Comparison of ENCODE assay signal across 17 mouse cellular contexts in the genomic region with DNA sequence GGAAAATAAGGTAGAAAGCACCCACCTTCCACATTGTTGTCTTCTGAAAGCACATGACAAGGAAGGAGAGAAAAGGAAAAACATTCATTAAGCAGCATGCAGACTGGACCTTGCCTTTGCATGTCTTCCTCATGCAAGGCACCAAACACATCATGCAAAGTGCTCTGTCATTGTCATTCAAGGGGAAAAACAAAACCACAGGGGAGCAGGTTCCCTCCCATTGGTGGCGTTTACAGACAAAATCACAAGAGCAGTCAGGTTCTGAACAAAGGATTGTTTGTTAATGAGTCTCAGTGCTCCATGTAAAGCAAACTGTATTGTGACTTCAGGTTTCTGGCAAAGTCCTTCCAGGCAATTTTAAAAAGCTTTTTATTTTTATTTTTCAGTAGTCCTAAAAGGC.
A peak's percentile ranks its signal among the peaks of the same experiment; 100 is the strongest.
DNase-seq lines count a peak whose midpoint lies in the region; ATAC-seq and TF ChIP-seq lines count a peak whose summit lies in the region.
"Had no signal": no experiment of that assay in that cellular context is flagged by ENCODE, and none has a peak within 500 bp of the region (broad histone marks: within the 10 kb centered on the region; RNA-seq: fewer than 3 reads in every experiment).

No protein-coding gene starts in this region.

- no peaks in the 10 kb centered on the region for H3K4me1 ChIP-seq in embryonic facial prominence, embryonic 14.5 days (ENCODE audit: control insufficient read depth, insufficient read depth, low read length)
- H3K4me1 ChIP-seq in embryonic facial prominence, embryonic 10.5 days, result 0 out of 2 replicates have a peak, but pooled peaks cover 4% of the 10 kb centered on the region
- H3K4me1 ChIP-seq in CH12.LX (ENCODE audit: control insufficient read depth in 1 of 2, insufficient read depth in 2 of 2), result no peaks in the 10 kb centered on the region
- peaks cover 5% of the 10 kb centered on the region for H3K4me1 ChIP-seq in midbrain, embryonic 13.5 days (replicated peaks)
- H3K4me1 ChIP-seq: heart, embryonic 15.5 days; limb, embryonic 12.5 days had no signal

- no peaks in the 10 kb centered on the region for H3K79me2 ChIP-seq in CH12.LX (replicated peaks; ENCODE audit: control insufficient read depth, extremely low read depth, insufficient read depth, poor library complexity, severe bottlenecking)

- no peak for TF ChIP-seq CTCF in CH12.LX (conservative IDR thresholded peaks at IDR 0.05 in 1 of 2, IDR thresholded peaks at IDR 0.05 in 1 of 2; ENCODE audit: low read depth in 2 of 2, low read length in 2 of 2)

- H3K9me3 ChIP-seq in embryonic facial prominence, embryonic 14.5 days (ENCODE audit: control insufficient read depth, low read length), result no peaks in the 10 kb centered on the region
- H3K9me3 ChIP-seq in embryonic facial prominence, embryonic 10.5 days, result no peaks in the 10 kb centered on the region
- peaks cover 39% of the 10 kb centered on the region for H3K9me3 ChIP-seq in CH12.LX (replicated peaks; ENCODE audit: low read length)
- H3K9me3 ChIP-seq in midbrain, embryonic 13.5 days, result no peaks in the 10 kb centered on the region
- H3K9me3 ChIP-seq: heart, embryonic 15.5 days; limb, embryonic 12.5 days had no signal

- dilution Hi-C loops in CH12.LX (cut with MboI; ENCODE audit: extremely low pct_ligation_motif_present, extremely low pct_unique_long_range_greater_than_20kb, low sequenced_read_pairs), result no loop called here

- no peak for TF ChIP-seq RAD21 in CH12.LX (IDR thresholded peaks at IDR 0.05; ENCODE audit: low read depth, low read length)

- no peaks in the 10 kb centered on the region for H3K36me3 ChIP-seq in embryonic facial prominence, embryonic 14.5 days (ENCODE audit: control insufficient read depth, insufficient read depth, low read length)
- H3K36me3 ChIP-seq in embryonic facial prominence, embryonic 10.5 days (replicated peaks), result no peaks in the 10 kb centered on the region
- no peaks in the 10 kb centered on the region for H3K36me3 ChIP-seq in CH12.LX (replicated peaks in 1 of 2; ENCODE audit: control insufficient read depth in 1 of 2, insufficient read depth in 1 of 2, low read length in 1 of 2)
- no peaks in the 10 kb centered on the region for H3K36me3 ChIP-seq in midbrain, embryonic 13.5 days
- H3K36me3 ChIP-seq: heart, embryonic 15.5 days; limb, embryonic 12.5 days had no signal

- peak; percentile 22; the same call in 1 of the 2 replicates for ATAC-seq in embryonic facial prominence, embryonic 14.5 days (ENCODE audit: low read depth)
- peak; percentile 66 for ATAC-seq in granulocyte monocyte progenitor cell, adult 5-6 weeks (replicated peaks; ENCODE audit: poor library complexity, severe bottlenecking)
- ATAC-seq in midbrain, embryonic 13.5 days, result peak; percentile 43; the same call in 1 of the 2 replicates
- ATAC-seq: Patski had no signal

- no peaks in the 10 kb centered on the region for H3K27me3 ChIP-seq in embryonic facial prominence, embryonic 14.5 days (replicated peaks; ENCODE audit: control insufficient read depth, insufficient read depth, low read length)
- no peaks in the 10 kb centered on the region for H3K27me3 ChIP-seq in embryonic facial prominence, embryonic 10.5 days (replicated peaks; ENCODE audit: low read depth, poor library complexity, severe bottlenecking)
- H3K27me3 ChIP-seq in CH12.LX (replicated peaks), result no peaks in the 10 kb centered on the region
- no peaks in the 10 kb centered on the region for H3K27me3 ChIP-seq in midbrain, embryonic 13.5 days
- H3K27me3 ChIP-seq: heart, embryonic 15.5 days; limb, embryonic 12.5 days; Patski had no signal

- H3K4me2 ChIP-seq in embryonic facial prominence, embryonic 14.5 days (ENCODE audit: low read depth, low read length), result no peak overlapping the region
- no peak overlapping the region for H3K4me2 ChIP-seq in CH12.LX (ENCODE audit: insufficient read depth, low read depth, poor library complexity, severe bottlenecking)
- H3K4me2 ChIP-seq in midbrain, embryonic 13.5 days (replicated peaks), result no peak overlapping the region
- H3K4me2 ChIP-seq: heart, embryonic 15.5 days; limb, embryonic 12.5 days had no signal

- no peak overlapping the region for H3K4me3 ChIP-seq in embryonic facial prominence, embryonic 14.5 days (ENCODE audit: low read depth, low read length)
- H3K4me3 ChIP-seq in embryonic facial prominence, embryonic 10.5 days, result no peak overlapping the region
- H3K4me3 ChIP-seq in CH12.LX (replicated peaks in 1 of 3; ENCODE audit: low read depth in 2 of 3, low read length in 2 of 3, poor library complexity in 1 of 3), result peak overlapping the region in 1 of 3 experiments; percentile 24
- no peak overlapping the region for H3K4me3 ChIP-seq in midbrain, embryonic 13.5 days (replicated peaks)
- H3K4me3 ChIP-seq: heart, embryonic 15.5 days; limb, embryonic 12.5 days had no signal

- H3K9ac ChIP-seq in embryonic facial prominence, embryonic 14.5 days (ENCODE audit: low read depth, low read length), result no peak overlapping the region
- no peak overlapping the region for H3K9ac ChIP-seq in CH12.LX (ENCODE audit: insufficient read depth, low read depth)
- H3K9ac ChIP-seq in midbrain, embryonic 13.5 days (replicated peaks), result no peak overlapping the region
- H3K9ac ChIP-seq: heart, embryonic 15.5 days; limb, embryonic 12.5 days had no signal

- no peak for TF ChIP-seq POLR2A in CH12.LX (IDR thresholded peaks at IDR 0.05; ENCODE audit: low read depth, low read length)

- in situ Hi-C loops in CH12.LX (cut with MboI; ENCODE audit: low pct_ligation_motif_present, low pct_unique_long_range_greater_than_20kb, low sequenced_read_pairs), result no loop called here

- 13% methylated on average over 1 of the region's 1 CpGs for WGBS in embryonic facial prominence, embryonic 14.5 days
- WGBS in embryonic facial prominence, embryonic 10.5 days, result 10% methylated on average over 1 of the region's 1 CpGs
- 10% methylated on average over 1 of the region's 1 CpGs for WGBS in midbrain, embryonic 13.5 days

- TF ChIP-seq EP300 in CH12.LX (IDR thresholded peaks at IDR 0.05; ENCODE audit: low read length), result no peak

- no peak overlapping the region for H3K27ac ChIP-seq in embryonic facial prominence, embryonic 14.5 days (replicated peaks; ENCODE audit: low read depth, low read length)
- H3K27ac ChIP-seq in embryonic facial prominence, embryonic 10.5 days (replicated peaks), result no peak overlapping the region
- H3K27ac ChIP-seq in CH12.LX (ENCODE audit: insufficient read depth, low read depth), result no peak overlapping the region
- no peak overlapping the region; the same call in 1 of the 2 replicates for H3K27ac ChIP-seq in midbrain, embryonic 13.5 days
- H3K27ac ChIP-seq: heart, embryonic 15.5 days; limb, embryonic 12.5 days had no signal

- DNase-seq in embryonic facial prominence, embryonic 14.5 days (ENCODE audit: low spot score), result peak; percentile 30
- no peak for DNase-seq in embryonic facial prominence, embryonic 10.5 days (ENCODE audit: low spot score)
- DNase-seq in CH12.LX (ENCODE audit: extremely low read depth), result no peak
- DNase-seq in heart, postnatal 10 days, result no peak
- DNase-seq in right cerebral cortex, postnatal 36 days (ENCODE audit: low spot score in 2 of 2), result no peak
- DNase-seq in cerebellum, adult 11-12 months, result no peak
- DNase-seq: B cell, adult 2 months; cerebellum, postnatal 36 days; gastrocnemius, postnatal 10 days; kidney, adult 2 months; lung, adult 18-20 months; right cerebral cortex, postnatal 25 days had no signal

- intact Hi-C loops in heart, postnatal 10 days (cut with DNase I), result no loop called here

TF ChIP-seq in CH12.LX, 34 proteins besides CTCF, POLR2A, EP300 and RAD21:
- TF ChIP-seq IRF4 (IDR thresholded peaks at IDR 0.05; ENCODE audit: low read depth, low read length), result 0 out of 2 replicates have a peak, but pooled peaks have one; percentile 21
- TF ChIP-seq ETS1 (conservative IDR thresholded peaks at IDR 0.05; ENCODE audit: low read depth, low read length), result no peak
